Mouse (Mus musculus): ENCODE measurements around the gene Tha1.

GRCm38 (mm10) chr11:117864805-117865204 lies 8.5 kb downstream of the Tha1 start:
- TF ChIP-seq POLR2A (IDR thresholded peaks at IDR 0.05; ENCODE audit: low read depth, low read length) (no peak), CTCF (IDR thresholded peaks at IDR 0.05; ENCODE audit: extremely low read depth, insufficient read length, insufficient replicate concordance, low read depth, low read length) (no peak)

Data from small intestine, adult 2 months (tissue).